Mouse (Mus musculus): ENCODE measurements around the gene H60b. TPM values are rescaled to one million over a fixed set of nuclear protein-coding genes. Genes with fewer than 3 reads are reported as not detected.
"Not testable (repeated sequence)": the region's sequence is repeated elsewhere in the genome, so short reads cannot be mapped to it uniquely, and the experiment has no call there.

H60b gene
- total and polyA plus RNA-seq, 3 experiments: not detected

GRCm38 (mm10) chr10:22273684-22274305 lies 115.4 kb downstream of the H60b start:
- Histone ChIP-seq H3K9me3 (replicated peaks; ENCODE audit: low read length) (no peaks in the 10 kb centered on the region), H3K36me3 (replicated peaks in 1 of 2; ENCODE audit: control insufficient read depth in 1 of 2, insufficient read depth in 1 of 2, low read length in 1 of 2) (peaks cover 0 to 10% of the 10 kb centered on the region in 2 experiments), H3K4me2 (ENCODE audit: insufficient read depth, low read depth, poor library complexity, severe bottlenecking) (no peak overlapping the region), H3K4me1 (ENCODE audit: control insufficient read depth in 1 of 2, insufficient read depth in 2 of 2) (peaks cover 4 to 5% of the 10 kb centered on the region in 2 experiments; a peak in 3 of 4 replicates), H3K4me3 (replicated peaks in 1 of 3; ENCODE audit: low read depth in 2 of 3, low read length in 2 of 3, poor library complexity in 1 of 3) (no peak overlapping the region), H3K27ac (ENCODE audit: insufficient read depth, low read depth) (no peak overlapping the region), H3K9ac (ENCODE audit: insufficient read depth, low read depth) (no peak overlapping the region), H3K79me2 (replicated peaks; ENCODE audit: control insufficient read depth, extremely low read depth, insufficient read depth, poor library complexity, severe bottlenecking) (no peaks in the 10 kb centered on the region), H3K27me3 (replicated peaks) (no peaks in the 10 kb centered on the region)
- in situ Hi-C loops (cut with MboI; ENCODE audit: low pct_ligation_motif_present, low pct_unique_long_range_greater_than_20kb, low sequenced_read_pairs) (no loop called here), dilution Hi-C loops (cut with MboI; ENCODE audit: extremely low pct_ligation_motif_present, extremely low pct_unique_long_range_greater_than_20kb, low sequenced_read_pairs) (no loop called here)
- TF ChIP-seq EP300 (IDR thresholded peaks at IDR 0.05; ENCODE audit: low read length): no peak
- TF ChIP-seq USF1 (IDR thresholded peaks at IDR 0.05; ENCODE audit: low read depth, low read length): no peak
- TF ChIP-seq CHD1 (IDR thresholded peaks at IDR 0.05; ENCODE audit: low read depth, low read length): no peak
- no peak for TF ChIP-seq RCOR1 (conservative IDR thresholded peaks at IDR 0.05; ENCODE audit: low read depth, low read length)
- TF ChIP-seq MEF2A (IDR thresholded peaks at IDR 0.05; ENCODE audit: borderline replicate concordance, low read depth, low read length): no peak
- no peak for TF ChIP-seq BHLHE40 (IDR thresholded peaks at IDR 0.05; ENCODE audit: low read depth, low read length)
- TF ChIP-seq MAZ (IDR thresholded peaks at IDR 0.05; ENCODE audit: low read depth, low read length): no peak
- no peak for TF ChIP-seq JUND (conservative IDR thresholded peaks at IDR 0.05; ENCODE audit: low read depth, low read length)
- DNase-seq (ENCODE audit: extremely low read depth): no peak

- Histone ChIP-seq H3K9ac (ENCODE audit: insufficient read depth, low read depth) (no peak overlapping the region), H3K79me2 (replicated peaks; ENCODE audit: control insufficient read depth, extremely low read depth, insufficient read depth, poor library complexity, severe bottlenecking) (no peaks in the 10 kb centered on the region), H3K4me2 (ENCODE audit: insufficient read depth, low read depth, poor library complexity, severe bottlenecking) (no peak overlapping the region), H3K4me3 (replicated peaks in 1 of 3; ENCODE audit: low read depth in 2 of 3, low read length in 2 of 3, poor library complexity in 1 of 3) (no peak overlapping the region), H3K27ac (ENCODE audit: insufficient read depth, low read depth) (no peak overlapping the region), H3K9me3 (replicated peaks; ENCODE audit: low read length) (no peaks in the 10 kb centered on the region), H3K27me3 (replicated peaks) (no peaks in the 10 kb centered on the region), H3K36me3 (replicated peaks in 1 of 2; ENCODE audit: control insufficient read depth in 1 of 2, insufficient read depth in 1 of 2, low read length in 1 of 2) (peaks cover 0 to 10% of the 10 kb centered on the region in 2 experiments), H3K4me1 (ENCODE audit: control insufficient read depth in 1 of 2, insufficient read depth in 2 of 2) (peaks cover 4 to 5% of the 10 kb centered on the region in 2 experiments; a peak in 3 of 4 replicates)
- DNase-seq (ENCODE audit: extremely low read depth): no peak
- dilution Hi-C loops (cut with MboI; ENCODE audit: extremely low pct_ligation_motif_present, extremely low pct_unique_long_range_greater_than_20kb, low sequenced_read_pairs) (no loop called here), in situ Hi-C loops (cut with MboI; ENCODE audit: low pct_ligation_motif_present, low pct_unique_long_range_greater_than_20kb, low sequenced_read_pairs) (no loop called here)
- TF ChIP-seq UBTF (IDR thresholded peaks at IDR 0.05; ENCODE audit: low read depth, low read length): no peak
- no peak for TF ChIP-seq CHD1 (IDR thresholded peaks at IDR 0.05; ENCODE audit: low read depth, low read length)
- no peak for TF ChIP-seq KAT2A (IDR thresholded peaks at IDR 0.05; ENCODE audit: insufficient replicate concordance, low read length)
- TF ChIP-seq TBP (conservative IDR thresholded peaks at IDR 0.05; ENCODE audit: low read depth, low read length): no peak
- TF ChIP-seq JUND (conservative IDR thresholded peaks at IDR 0.05; ENCODE audit: low read depth, low read length): no peak
Observed at GRCm38 (mm10) chr10:22274445-22275057, 116.2 kb downstream of the H60b start.

DNA sequence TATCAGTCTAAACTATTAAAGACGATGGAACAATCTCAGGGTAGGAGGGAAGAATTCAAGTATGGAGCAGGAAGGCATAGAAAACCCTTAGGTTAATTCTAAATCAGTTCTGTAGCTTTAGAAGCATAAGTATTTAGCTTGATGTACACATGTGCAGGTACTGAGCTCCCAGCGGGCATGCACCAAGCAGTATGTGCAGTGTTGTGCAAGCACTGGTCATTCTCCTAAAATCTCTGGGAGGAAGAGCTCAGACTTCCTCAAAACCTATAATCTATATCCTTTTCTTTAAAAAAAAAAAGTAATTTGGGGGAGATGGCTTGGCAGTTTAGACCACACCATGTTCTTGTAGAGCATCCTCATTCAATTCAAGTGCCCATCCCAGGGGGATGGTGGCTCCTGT lies 120.1 kb downstream of the H60b start:
- H3K79me2 ChIP-seq (replicated peaks; ENCODE audit: control insufficient read depth, extremely low read depth, insufficient read depth, poor library complexity, severe bottlenecking); dilution Hi-C loops (cut with MboI; ENCODE audit: extremely low pct_ligation_motif_present, extremely low pct_unique_long_range_greater_than_20kb, low sequenced_read_pairs); H3K4me2 ChIP-seq (ENCODE audit: insufficient read depth, low read depth, poor library complexity, severe bottlenecking); H3K27ac ChIP-seq (ENCODE audit: insufficient read depth, low read depth); H3K9me3 ChIP-seq (replicated peaks; ENCODE audit: low read length); H3K9ac ChIP-seq (ENCODE audit: insufficient read depth, low read depth); DNase-seq (ENCODE audit: extremely low read depth); H3K4me3 ChIP-seq (replicated peaks in 1 of 3; ENCODE audit: low read depth in 2 of 3, low read length in 2 of 3, poor library complexity in 1 of 3); in situ Hi-C loops (cut with MboI; ENCODE audit: low pct_ligation_motif_present, low pct_unique_long_range_greater_than_20kb, low sequenced_read_pairs); H3K27me3 ChIP-seq (replicated peaks): not testable (repeated sequence)
- Histone ChIP-seq H3K36me3 (replicated peaks in 1 of 2; ENCODE audit: control insufficient read depth in 1 of 2, insufficient read depth in 1 of 2, low read length in 1 of 2) (peaks cover 0 to 15% of the 10 kb centered on the region in 2 experiments), H3K4me1 (ENCODE audit: control insufficient read depth in 1 of 2, insufficient read depth in 2 of 2) (peaks cover 9 to 20% of the 10 kb centered on the region in 2 experiments; a peak in 3 of 4 replicates)
